Mouse (Mus musculus) hindbrain, embryonic 13.5 days (tissue): ENCODE results near the gene Tlk2. TPM values are rescaled to one million over a fixed set of nuclear protein-coding genes. Genes with fewer than 3 reads are reported as not detected.

ENCODE experiments used
- ATAC-seq: fragments of 200-750 bp; cut with Nextera tagmentation; 2 replicates; pipeline ENCODE4 v1.8.0; 2017; ENCODE audit warnings: moderate TSS enrichment; ENCODE audit not compliant: low FRiP score
- H3K27ac ChIP-seq: fragments of 300-500 bp; sonication (generic); 2 replicates; pipeline ENCODE4 v1.5.1; 2015; ENCODE audit warnings: inconsistent platforms, mild to moderate bottlenecking, moderate library complexity
- H3K27me3 ChIP-seq: fragments of 300-500 bp; sonication (generic); 2 replicates; pipeline ENCODE4 v1.6.1; 2015; ENCODE audit warnings: mild to moderate bottlenecking, inconsistent platforms
- H3K36me3 ChIP-seq: fragments of 300-500 bp; sonication (generic); 2 replicates; pipeline ENCODE4 v1.6.1; 2015; ENCODE audit warnings: mild to moderate bottlenecking, inconsistent platforms
- H3K4me1 ChIP-seq: fragments of 300-500 bp; sonication (generic); replicated peaks from 2 replicates; pipeline ENCODE4 v1.6.1; 2015; ENCODE audit warnings: inconsistent platforms
- H3K4me2 ChIP-seq: fragments of 300-500 bp; sonication (generic); 2 replicates; pipeline ENCODE4 v1.6.1; 2015; ENCODE audit warnings: inconsistent platforms, mild to moderate bottlenecking, moderate library complexity
- H3K4me3 ChIP-seq: fragments of 300-500 bp; sonication (generic); 2 replicates; pipeline ENCODE4 v1.5.1; 2015; ENCODE audit warnings: mild to moderate bottlenecking, inconsistent platforms
- H3K9ac ChIP-seq: fragments of 300-500 bp; sonication (generic); 2 replicates; pipeline ENCODE4 v1.6.1; 2015; ENCODE audit warnings: mild to moderate bottlenecking, inconsistent platforms
- H3K9me3 ChIP-seq: fragments of 300-500 bp; sonication (generic); 2 replicates; pipeline ENCODE4 v1.6.1; 2016; ENCODE audit warnings: inconsistent platforms
- WGBS: fragments of 180-500 bp; shearing (Covaris S2); methylation state at CpG from one replicate; pipeline ENCODE4 v1.1.7; 2015; 5-methylcytosine and 5-hydroxymethylcytosine counted together
- polyA plus RNA-seq: library from polyadenylated mRNA; unstranded; fragments of >200 nt; fragmentation: Nextera tagmentation; extraction: Ambion mirVana; gene quantifications from 2 replicates; pipeline ENCODE4 v1.2.1, GENCODE M21; 2015

Gene Tlk2
- polyA plus RNA-seq, 1 experiment from 2014 or later = 18.1 TPM

DNA sequence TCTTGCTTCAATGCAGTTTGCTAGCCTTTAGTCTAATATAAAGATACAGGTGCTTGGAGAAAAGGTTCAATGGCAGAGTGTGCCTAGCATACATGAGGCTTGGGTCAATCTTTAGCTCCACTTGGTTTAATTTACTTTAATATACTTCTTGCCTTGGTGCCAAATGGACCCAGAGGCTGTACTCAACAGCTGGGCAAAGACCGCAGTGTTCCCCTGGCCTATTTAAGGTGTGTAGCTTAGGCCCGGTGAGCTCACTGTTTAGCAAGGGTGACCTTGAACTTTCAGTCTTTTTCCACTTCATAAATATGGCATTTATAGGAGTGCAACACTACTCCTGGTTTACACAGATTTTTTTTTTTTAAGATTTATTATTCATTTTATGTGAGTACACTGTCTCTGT, 55.9 kb downstream of the Tlk2 start:
- no peak overlapping the region for H3K9ac ChIP-seq
- H3K36me3 ChIP-seq = peaks cover 2% of the 10 kb centered on the region; the same call in 1 of the 2 replicates
- no peak overlapping the region for H3K27ac ChIP-seq
- no peak overlapping the region for H3K4me2 ChIP-seq
- no peaks in the 10 kb centered on the region for H3K4me1 ChIP-seq
- WGBS = 97% methylated on average over 2 of the region's 2 CpGs
- H3K9me3 ChIP-seq = no peaks in the 10 kb centered on the region
- no peak for ATAC-seq
- H3K27me3 ChIP-seq = no peaks in the 10 kb centered on the region
- no peak overlapping the region for H3K4me3 ChIP-seq

DNA sequence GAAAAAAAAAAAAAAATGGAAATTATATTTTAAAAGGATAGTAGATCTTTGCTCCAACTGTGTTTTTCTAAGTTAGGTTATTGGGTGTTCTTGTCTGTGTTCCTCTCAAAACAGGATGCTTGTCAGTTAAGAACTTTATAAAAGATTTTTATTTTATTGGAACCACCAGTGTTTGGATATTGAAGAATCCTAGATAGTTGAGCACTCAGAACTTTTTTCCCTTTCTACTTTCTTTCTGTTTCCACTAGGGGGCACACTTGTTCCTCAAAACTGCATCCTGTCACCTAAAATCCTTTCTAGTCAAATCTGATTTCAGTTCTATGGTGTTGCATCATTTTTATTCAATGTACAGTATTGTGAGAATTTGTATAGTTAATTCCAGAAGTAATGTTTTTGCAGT, 62.4 kb downstream of the Tlk2 start:
- Histone ChIP-seq H3K4me2 (no peak overlapping the region), H3K4me3 (no peak overlapping the region), H3K36me3 (peaks cover 34% of the 10 kb centered on the region), H3K9me3 (no peaks in the 10 kb centered on the region), H3K27ac (no peak overlapping the region), H3K9ac (no peak overlapping the region), H3K4me1 (no peaks in the 10 kb centered on the region), H3K27me3 (no peaks in the 10 kb centered on the region)
- ATAC-seq = no peak

DNA sequence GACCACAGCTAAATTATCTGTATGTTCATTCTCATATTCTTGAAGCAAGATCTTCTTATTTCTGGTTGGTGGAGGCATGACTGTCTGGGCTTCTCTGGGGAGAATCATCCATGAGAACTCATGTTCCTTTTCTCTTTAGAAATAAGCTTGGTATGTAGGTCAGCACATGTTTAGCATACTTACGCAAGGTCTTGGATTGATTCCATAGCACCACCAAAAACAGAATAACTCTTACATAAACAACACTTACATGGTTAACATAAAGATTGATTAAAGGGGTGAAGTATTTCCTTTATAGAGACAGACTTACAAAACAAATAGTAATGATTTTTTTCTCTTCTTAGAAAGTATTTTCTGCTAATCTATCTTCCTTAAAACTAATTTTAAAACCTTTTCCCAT, 67.8 kb downstream of the Tlk2 start:
- Histone ChIP-seq H3K4me2 (no peak overlapping the region), H3K4me1 (no peaks in the 10 kb centered on the region), H3K9ac (no peak overlapping the region), H3K36me3 (peaks cover 65% of the 10 kb centered on the region), H3K27ac (no peak overlapping the region), H3K4me3 (no peak overlapping the region), H3K27me3 (no peaks in the 10 kb centered on the region), H3K9me3 (no peaks in the 10 kb centered on the region)
- WGBS = 94% methylated on average over 1 of the region's 1 CpGs
- ATAC-seq = no peak

DNA sequence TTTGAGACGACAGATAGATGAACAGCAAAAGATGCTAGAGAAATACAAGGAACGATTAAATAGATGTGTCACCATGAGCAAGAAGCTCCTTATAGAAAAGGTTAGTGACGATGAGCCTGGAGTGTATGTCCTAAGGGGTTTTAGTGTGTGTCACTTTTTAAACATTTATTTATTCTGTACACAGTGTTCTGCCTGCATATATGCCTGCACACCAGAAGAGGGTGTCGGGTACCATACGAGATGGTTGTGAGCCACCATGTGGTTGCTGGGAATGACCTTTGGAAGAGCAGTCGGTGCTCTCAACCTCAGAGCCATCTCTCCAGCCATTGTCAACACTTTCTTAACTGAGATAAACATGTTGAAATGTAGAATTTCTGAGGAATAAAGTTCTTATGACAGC, 68.2 kb downstream of the Tlk2 start:
- Histone ChIP-seq H3K36me3 (peaks cover 64% of the 10 kb centered on the region), H3K27me3 (no peaks in the 10 kb centered on the region), H3K4me3 (no peak overlapping the region), H3K4me2 (no peak overlapping the region), H3K9ac (no peak overlapping the region), H3K9me3 (no peaks in the 10 kb centered on the region), H3K4me1 (no peaks in the 10 kb centered on the region), H3K27ac (no peak overlapping the region)
- ATAC-seq = no peak
- 92% methylated on average over 6 of the region's 6 CpGs for WGBS

DNA sequence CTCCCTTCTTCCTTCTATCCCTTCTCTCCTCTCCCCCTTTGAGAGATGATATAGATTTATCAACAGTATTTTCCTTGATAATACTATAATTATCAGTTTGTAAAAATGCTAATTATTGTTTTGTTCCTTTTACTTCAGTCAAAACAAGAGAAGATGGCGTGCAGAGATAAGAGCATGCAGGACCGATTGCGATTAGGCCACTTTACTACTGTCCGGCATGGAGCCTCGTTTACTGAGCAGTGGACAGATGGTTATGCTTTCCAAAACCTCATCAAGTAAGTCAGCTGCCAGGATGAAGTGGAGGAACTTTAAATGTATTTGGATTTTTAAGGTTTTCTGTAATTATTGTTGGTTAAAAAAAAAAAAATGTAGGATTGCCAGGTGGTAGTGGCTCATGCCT, 68.7 kb downstream of the Tlk2 start:
- 96% methylated on average over 5 of the region's 5 CpGs for WGBS
- peaks cover 59% of the 10 kb centered on the region for H3K36me3 ChIP-seq
- ATAC-seq = no peak

DNA sequence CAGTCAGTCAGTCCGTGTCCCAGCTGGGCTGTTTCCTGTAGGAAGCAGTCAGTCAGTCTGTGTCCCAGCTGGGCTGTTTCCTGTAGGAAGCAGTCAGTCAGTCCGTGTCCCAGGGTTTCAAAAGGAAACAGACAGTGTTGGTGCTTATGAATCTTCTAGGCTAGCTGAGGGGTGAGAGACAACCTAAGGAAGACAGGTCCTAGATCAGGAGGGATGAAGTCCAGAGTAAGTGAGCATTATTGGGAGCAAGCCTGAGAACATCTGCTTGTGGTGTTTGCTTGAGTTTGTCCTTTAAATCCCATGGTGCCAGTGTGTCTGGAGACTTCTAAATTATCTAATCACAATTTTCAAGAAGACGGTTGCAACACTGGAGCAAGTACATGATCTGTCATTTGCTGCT, 81.1 kb downstream of the Tlk2 start:
- H3K4me3 ChIP-seq = no peak overlapping the region
- no peak overlapping the region for H3K27ac ChIP-seq
- no peak for ATAC-seq
- H3K9me3 ChIP-seq = no peaks in the 10 kb centered on the region
- H3K4me1 ChIP-seq = peaks cover 3% of the 10 kb centered on the region; the same call in 1 of the 2 replicates
- H3K36me3 ChIP-seq = peaks cover 38% of the 10 kb centered on the region
- H3K27me3 ChIP-seq = no peaks in the 10 kb centered on the region
- no peak overlapping the region for H3K9ac ChIP-seq
- WGBS = 82% methylated on average over 3 of the region's 3 CpGs
- no peak overlapping the region for H3K4me2 ChIP-seq

More for the DNA sequence above, 68.7 kb downstream of the Tlk2 start:
- Histone ChIP-seq H3K4me1 (no peaks in the 10 kb centered on the region), H3K4me2 (no peak overlapping the region), H3K9me3 (no peaks in the 10 kb centered on the region), H3K27ac (no peak overlapping the region), H3K27me3 (no peaks in the 10 kb centered on the region), H3K4me3 (no peak overlapping the region), H3K9ac (no peak overlapping the region)

DNA sequence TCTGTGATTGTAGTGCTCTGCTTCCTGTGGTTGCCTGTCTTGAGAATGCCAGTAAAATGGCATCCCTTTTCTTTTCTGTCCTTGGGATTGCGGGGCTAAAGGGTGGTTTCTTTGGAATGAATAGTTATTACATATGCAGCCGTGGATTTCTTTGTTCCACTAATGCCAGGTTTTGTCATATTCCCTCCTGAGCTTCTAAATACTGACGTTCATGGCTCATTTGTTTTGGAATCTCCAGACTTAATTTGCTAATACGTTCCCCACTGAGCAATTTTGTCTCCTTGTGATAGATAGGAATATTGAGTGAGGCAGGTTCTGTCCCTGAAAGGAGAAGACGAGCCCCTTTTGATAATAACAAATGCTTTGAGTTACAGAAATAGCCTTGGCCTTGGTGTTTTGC, 82.5 kb downstream of the Tlk2 start:
- H3K4me1 ChIP-seq = peaks cover 3% of the 10 kb centered on the region; the same call in 1 of the 2 replicates
- WGBS = 45% methylated on average over 5 of the region's 5 CpGs

DNA sequence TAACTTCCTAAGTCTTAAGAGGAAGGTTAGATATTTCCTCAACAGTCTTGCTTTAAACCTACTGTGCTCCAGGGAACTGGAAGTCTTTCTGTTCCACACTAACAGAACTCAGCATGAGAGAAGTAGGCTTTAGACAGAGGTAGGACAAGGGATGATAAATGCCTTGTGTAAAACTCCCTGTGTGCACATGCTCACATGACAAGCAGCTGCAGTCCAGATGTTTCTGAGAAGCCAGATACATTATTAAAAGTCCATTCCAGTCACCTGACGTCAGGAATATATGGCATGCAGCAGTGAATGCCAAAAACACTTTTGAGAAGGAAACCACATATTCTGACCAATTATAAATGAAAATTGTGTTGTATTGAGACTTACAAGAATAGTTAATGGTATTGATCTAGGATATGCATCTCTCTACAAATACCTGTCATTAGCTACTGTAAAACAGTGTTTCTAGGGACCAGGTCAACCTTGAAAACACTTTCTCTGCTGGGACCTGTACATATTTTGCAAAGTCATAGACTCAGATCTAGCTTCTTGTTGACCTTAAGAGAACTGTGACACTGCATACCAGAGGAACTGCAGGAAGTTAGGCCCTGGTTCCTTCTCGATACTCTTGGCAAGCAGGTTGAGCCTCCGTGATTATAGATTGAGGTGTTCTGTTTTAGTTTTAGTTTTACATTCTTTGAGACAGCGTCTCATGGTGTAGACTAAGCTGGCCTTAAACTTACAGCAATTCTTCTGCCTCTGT, 83.2 kb downstream of the Tlk2 start:
- Histone ChIP-seq H3K36me3 (peaks cover 28% of the 10 kb centered on the region), H3K27ac (peak overlapping the region; percentile 79), H3K4me1 (peaks cover 3% of the 10 kb centered on the region; the same call in 1 of the 2 replicates), H3K4me2 (no peak overlapping the region), H3K9ac (no peak overlapping the region), H3K27me3 (no peaks in the 10 kb centered on the region), H3K9me3 (no peaks in the 10 kb centered on the region), H3K4me3 (no peak overlapping the region)
- ATAC-seq = no peak
- 86% methylated on average over 4 of the region's 4 CpGs for WGBS

More for the DNA sequence above, 82.5 kb downstream of the Tlk2 start:
- no peaks in the 10 kb centered on the region for H3K9me3 ChIP-seq
- peak overlapping the region; percentile 79 for H3K27ac ChIP-seq
- ATAC-seq = no peak
- H3K36me3 ChIP-seq = peaks cover 27% of the 10 kb centered on the region
- no peak overlapping the region for H3K9ac ChIP-seq
- H3K27me3 ChIP-seq = no peaks in the 10 kb centered on the region
- H3K4me2 ChIP-seq = no peak overlapping the region
- no peak overlapping the region for H3K4me3 ChIP-seq

DNA sequence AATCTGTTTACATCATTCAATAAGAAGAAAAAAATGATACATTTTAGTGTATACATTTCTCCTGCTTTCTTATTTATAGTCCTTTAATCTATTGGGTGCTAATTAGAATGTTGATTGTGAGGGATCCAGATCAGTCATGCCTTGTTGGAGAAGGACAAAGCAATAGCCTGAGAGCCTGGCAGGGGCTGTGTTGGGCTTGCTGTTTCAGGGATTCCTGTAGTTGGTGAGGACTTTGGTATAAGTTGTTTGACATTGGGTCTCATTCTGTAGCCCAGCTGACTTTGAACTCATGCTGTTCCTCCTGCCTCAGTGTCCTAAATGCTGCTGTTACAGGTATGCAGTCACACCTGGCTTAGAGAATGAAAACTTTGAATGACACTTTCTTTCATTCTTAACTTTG, 85.9 kb downstream of the Tlk2 start:
- H3K9ac ChIP-seq = no peak overlapping the region
- H3K27me3 ChIP-seq = no peaks in the 10 kb centered on the region
- H3K4me2 ChIP-seq = no peak overlapping the region
- no peaks in the 10 kb centered on the region for H3K9me3 ChIP-seq
- H3K4me1 ChIP-seq = peaks cover 3% of the 10 kb centered on the region; the same call in 1 of the 2 replicates
- no peak for ATAC-seq
- H3K4me3 ChIP-seq = no peak overlapping the region
- H3K36me3 ChIP-seq = peaks cover 25% of the 10 kb centered on the region
- H3K27ac ChIP-seq = no peak overlapping the region

DNA sequence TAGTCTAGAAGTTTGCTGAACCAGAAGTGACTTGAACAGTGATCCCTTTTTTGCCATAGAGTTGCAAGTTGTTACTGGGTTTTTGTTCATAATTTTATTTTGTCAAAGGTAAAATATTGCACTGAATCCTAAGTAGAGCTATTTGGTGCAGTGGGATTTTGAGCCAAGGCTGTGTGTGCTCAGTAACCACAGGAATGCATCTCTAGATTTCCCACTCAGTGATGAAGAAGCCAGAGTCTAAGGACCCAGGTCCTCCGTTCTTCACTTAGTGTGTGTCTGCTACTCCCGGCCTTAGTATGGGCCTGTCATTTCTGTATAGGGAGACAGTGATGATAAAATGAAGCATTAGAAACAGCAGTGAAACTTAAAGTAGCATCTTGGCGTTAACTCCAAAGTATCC, 86.4 kb downstream of the Tlk2 start:
- no peak overlapping the region for H3K4me3 ChIP-seq
- H3K36me3 ChIP-seq = peaks cover 25% of the 10 kb centered on the region
- WGBS = 94% methylated on average over 3 of the region's 3 CpGs
- no peak overlapping the region for H3K9ac ChIP-seq
- H3K4me2 ChIP-seq = no peak overlapping the region
- peaks cover 3% of the 10 kb centered on the region; the same call in 1 of the 2 replicates for H3K4me1 ChIP-seq
- no peaks in the 10 kb centered on the region for H3K9me3 ChIP-seq
- H3K27me3 ChIP-seq = no peaks in the 10 kb centered on the region
- H3K27ac ChIP-seq = no peak overlapping the region
- ATAC-seq = no peak

DNA sequence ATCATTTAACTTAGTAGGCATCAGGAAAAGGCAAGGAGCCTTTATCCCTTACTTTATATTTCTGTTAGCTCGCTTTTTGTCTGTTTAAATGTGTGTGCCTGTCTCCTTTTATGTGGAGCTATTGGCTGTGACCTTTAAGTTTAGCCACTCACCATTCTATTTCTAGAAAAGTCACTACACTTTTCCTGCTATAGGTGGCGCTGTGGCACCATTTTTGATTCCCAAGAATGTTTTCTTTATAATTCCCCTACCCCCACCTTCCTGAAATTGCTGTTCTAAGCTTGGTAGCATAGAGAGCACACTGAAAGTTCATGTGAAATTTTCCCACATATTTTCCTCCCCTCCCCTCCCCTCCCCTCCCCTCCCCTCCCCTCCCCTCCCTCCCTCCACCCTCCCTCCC, 91.5 kb downstream of the Tlk2 start:
- H3K9ac ChIP-seq = no peak overlapping the region
- H3K9me3 ChIP-seq = no peaks in the 10 kb centered on the region
- H3K4me3 ChIP-seq = no peak overlapping the region
- peaks cover 30% of the 10 kb centered on the region for H3K36me3 ChIP-seq
- H3K27me3 ChIP-seq = no peaks in the 10 kb centered on the region
- no peaks in the 10 kb centered on the region for H3K4me1 ChIP-seq
- H3K27ac ChIP-seq = no peak overlapping the region
- WGBS = 16% methylated on average over 2 of the region's 2 CpGs
- ATAC-seq = no peak
- no peak overlapping the region for H3K4me2 ChIP-seq

DNA sequence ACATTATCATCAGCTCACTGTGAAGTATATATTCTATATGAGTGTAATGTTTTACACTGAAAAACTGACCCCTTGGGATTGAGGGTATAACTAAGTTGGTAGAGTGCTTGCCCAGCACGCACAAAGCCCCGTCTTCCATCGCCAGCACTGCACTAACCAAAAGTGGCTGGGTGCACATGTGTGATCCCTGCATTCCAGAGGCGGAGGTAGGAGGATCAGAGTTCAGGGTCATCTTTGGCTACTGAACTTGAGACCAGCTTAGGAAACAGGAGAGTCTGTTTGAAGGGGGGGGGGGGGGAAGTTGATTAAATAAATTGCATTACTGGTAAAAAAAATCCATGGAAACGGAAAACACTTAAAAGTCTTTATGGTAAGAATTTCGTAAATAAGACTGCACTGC, 101.8 kb downstream of the Tlk2 start:
- Histone ChIP-seq H3K9me3 (no peaks in the 10 kb centered on the region), H3K27ac (no peak overlapping the region), H3K4me2 (no peak overlapping the region), H3K4me1 (no peaks in the 10 kb centered on the region), H3K9ac (no peak overlapping the region), H3K36me3 (peaks cover 75% of the 10 kb centered on the region), H3K27me3 (no peaks in the 10 kb centered on the region), H3K4me3 (no peak overlapping the region)
- WGBS = 91% methylated on average over 6 of the region's 6 CpGs
- ATAC-seq = no peak

DNA sequence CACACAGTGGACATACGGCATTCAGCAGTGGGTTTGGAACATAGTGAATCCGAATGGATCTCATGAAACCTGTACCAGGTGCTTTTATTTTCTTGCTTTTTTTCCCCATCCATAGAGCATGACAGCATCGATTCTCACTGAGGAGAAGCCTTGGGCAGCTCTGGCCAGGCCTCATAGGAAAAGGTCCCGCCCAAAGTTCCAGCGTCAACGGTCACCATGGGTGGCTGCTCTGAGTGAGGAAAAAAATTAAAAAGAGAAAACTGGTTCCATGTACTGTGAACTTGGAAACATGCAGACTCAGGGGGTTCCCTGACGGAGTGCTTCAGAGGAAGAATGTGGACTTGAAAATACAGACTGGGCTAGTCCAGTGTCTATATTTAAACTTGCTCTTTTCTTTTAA, 102.7 kb downstream of the Tlk2 start:
- 88% methylated on average over 7 of the region's 7 CpGs for WGBS
- Histone ChIP-seq H3K9ac (no peak overlapping the region), H3K36me3 (peaks cover 75% of the 10 kb centered on the region), H3K4me2 (no peak overlapping the region), H3K27me3 (no peaks in the 10 kb centered on the region), H3K4me3 (no peak overlapping the region), H3K27ac (no peak overlapping the region), H3K9me3 (no peaks in the 10 kb centered on the region), H3K4me1 (0 out of 2 replicates have a peak, but pooled peaks cover 4% of the 10 kb centered on the region)
- ATAC-seq = no peak
